Mouse (Mus musculus) forebrain, embryonic 15.5 days (tissue): ENCODE measurements around the gene Commd1. TPM values are rescaled to one million over a fixed set of nuclear protein-coding genes. Genes with fewer than 3 reads are reported as not detected.

Source experiments
- ATAC-seq: fragments of 200-750 bp; cut with Nextera tagmentation; replicated peaks from 2 replicates; pipeline ENCODE4 v1.8.0; 2017; ENCODE audit warnings: mild to moderate bottlenecking, moderate TSS enrichment, moderate library complexity
- H3K27ac ChIP-seq: fragments of 300-500 bp; sonication (generic); replicated peaks from 2 replicates; pipeline ENCODE4 v1.5.1; 2015; ENCODE audit warnings: mild to moderate bottlenecking, inconsistent platforms
- H3K27me3 ChIP-seq: fragments of 300-500 bp; sonication (generic); 2 replicates; pipeline ENCODE4 v1.6.1; 2015; ENCODE audit warnings: inconsistent platforms
- H3K36me3 ChIP-seq: fragments of 300-500 bp; sonication (generic); 2 replicates; pipeline ENCODE4 v1.6.1; 2015; ENCODE audit warnings: mild to moderate bottlenecking, inconsistent platforms
- H3K4me1 ChIP-seq: fragments of 300-500 bp; sonication (generic); 2 replicates; pipeline ENCODE4 v1.6.1; 2015; ENCODE audit warnings: inconsistent platforms
- H3K4me2 ChIP-seq: fragments of 300-500 bp; sonication (generic); replicated peaks from 2 replicates; pipeline ENCODE4 v1.6.1; 2015; ENCODE audit warnings: mild to moderate bottlenecking, inconsistent platforms
- H3K4me3 ChIP-seq: fragments of 300-500 bp; sonication (generic); 2 replicates; pipeline ENCODE4 v1.5.1; 2015; ENCODE audit warnings: mild to moderate bottlenecking, inconsistent platforms
- H3K9ac ChIP-seq: fragments of 300-500 bp; sonication (generic); replicated peaks from 2 replicates; pipeline ENCODE4 v1.6.1; 2015; ENCODE audit warnings: mild to moderate bottlenecking, inconsistent platforms
- H3K9me3 ChIP-seq: fragments of 300-500 bp; sonication (generic); 2 replicates; pipeline ENCODE4 v1.6.1; 2016; ENCODE audit warnings: inconsistent platforms
- WGBS: fragments of 180-500 bp; shearing (Covaris S2); methylation state at CpG from one replicate; pipeline ENCODE4 v1.1.7; 2015; ENCODE audit warnings: mixed read lengths; 5-methylcytosine and 5-hydroxymethylcytosine counted together
- polyA plus RNA-seq: library from polyadenylated mRNA; unstranded; fragments of >200 nt; fragmentation: Nextera tagmentation; extraction: Ambion mirVana; gene quantifications from 2 replicates; pipeline ENCODE4 v1.2.1, GENCODE M21; 2015

Gene Commd1
- polyA plus RNA-seq, 1 experiment from 2014 or later, result 235 TPM

- 56% methylated on average over 5 of the region's 5 CpGs for WGBS
These were observed 45.6 kb downstream of the Commd1 start for GRCm38 (mm10) chr11:22936446-22937125.

GRCm38 (mm10) chr11:22932167-22932566 is 50.0 kb downstream of the Commd1 start:
- Histone ChIP-seq H3K27ac (no peak overlapping the region), H3K4me2 (no peak overlapping the region), H3K4me3 (no peak overlapping the region), H3K36me3 (no peaks in the 10 kb centered on the region), H3K27me3 (no peaks in the 10 kb centered on the region), H3K9me3 (no peaks in the 10 kb centered on the region), H3K9ac (no peak overlapping the region), H3K4me1 (no peaks in the 10 kb centered on the region)
- ATAC-seq, result no peak

More at GRCm38 (mm10) chr11:22936446-22937125, 45.6 kb downstream of the Commd1 start:
- Histone ChIP-seq H3K4me1 (no peaks in the 10 kb centered on the region), H3K9ac (no peak overlapping the region), H3K27me3 (no peaks in the 10 kb centered on the region), H3K36me3 (no peaks in the 10 kb centered on the region), H3K9me3 (no peaks in the 10 kb centered on the region), H3K27ac (no peak overlapping the region), H3K4me2 (no peak overlapping the region), H3K4me3 (no peak overlapping the region)
- ATAC-seq, result peak; percentile 66

GRCm38 (mm10) chr11:22931320-22931905 is 50.8 kb downstream of the Commd1 start:
- Histone ChIP-seq H3K9me3 (no peaks in the 10 kb centered on the region), H3K27me3 (no peaks in the 10 kb centered on the region), H3K4me3 (no peak overlapping the region), H3K4me1 (no peaks in the 10 kb centered on the region), H3K9ac (no peak overlapping the region), H3K36me3 (no peaks in the 10 kb centered on the region), H3K27ac (no peak overlapping the region), H3K4me2 (no peak overlapping the region)
- no peak for ATAC-seq
- WGBS, result 96% methylated on average over 2 of the region's 2 CpGs

- 82% methylated on average over 2 of the region's 2 CpGs for WGBS
These were observed 52.1 kb downstream of the Commd1 start for GRCm38 (mm10) chr11:22930129-22930528.

GRCm38 (mm10) chr11:22928586-22929169 is 53.5 kb downstream of the Commd1 start:
- no peaks in the 10 kb centered on the region for H3K27me3 ChIP-seq
- 90% methylated on average over 8 of the region's 8 CpGs for WGBS
- H3K4me3 ChIP-seq, result no peak overlapping the region
- no peak overlapping the region for H3K9ac ChIP-seq
- H3K9me3 ChIP-seq, result no peaks in the 10 kb centered on the region
- H3K4me1 ChIP-seq, result 0 out of 2 replicates have a peak, but pooled peaks cover under 1% of the 10 kb centered on the region
- no peak overlapping the region for H3K27ac ChIP-seq
- no peaks in the 10 kb centered on the region for H3K36me3 ChIP-seq
- no peak for ATAC-seq
- H3K4me2 ChIP-seq, result no peak overlapping the region

More at GRCm38 (mm10) chr11:22930129-22930528, 52.1 kb downstream of the Commd1 start:
- ATAC-seq, result no peak
- Histone ChIP-seq H3K36me3 (no peaks in the 10 kb centered on the region), H3K4me1 (no peaks in the 10 kb centered on the region), H3K27me3 (no peaks in the 10 kb centered on the region), H3K4me3 (no peak overlapping the region), H3K9ac (no peak overlapping the region), H3K9me3 (no peaks in the 10 kb centered on the region), H3K27ac (no peak overlapping the region), H3K4me2 (no peak overlapping the region)

- H3K27me3 ChIP-seq, result no peaks in the 10 kb centered on the region
- no peak overlapping the region for H3K9ac ChIP-seq
- no peak overlapping the region for H3K4me3 ChIP-seq
- WGBS, result 52% methylated on average over 2 of the region's 2 CpGs
- no peak for ATAC-seq
- H3K4me1 ChIP-seq, result 0 out of 2 replicates have a peak, but pooled peaks cover 3% of the 10 kb centered on the region
- H3K36me3 ChIP-seq, result no peaks in the 10 kb centered on the region
- H3K4me2 ChIP-seq, result no peak overlapping the region
- H3K9me3 ChIP-seq, result no peaks in the 10 kb centered on the region
- H3K27ac ChIP-seq, result no peak overlapping the region
These were observed 58.6 kb downstream of the Commd1 start for GRCm38 (mm10) chr11:22923606-22924005.

GRCm38 (mm10) chr11:22922546-22922945 is 59.6 kb downstream of the Commd1 start:
- no peak overlapping the region for H3K9ac ChIP-seq
- no peak for ATAC-seq
- H3K4me1 ChIP-seq, result 0 out of 2 replicates have a peak, but pooled peaks cover 3% of the 10 kb centered on the region
- no peak overlapping the region for H3K27ac ChIP-seq
- H3K27me3 ChIP-seq, result no peaks in the 10 kb centered on the region
- no peaks in the 10 kb centered on the region for H3K9me3 ChIP-seq
- no peak overlapping the region for H3K4me3 ChIP-seq
- 87% methylated on average over 2 of the region's 2 CpGs for WGBS
- no peak overlapping the region for H3K4me2 ChIP-seq
- no peaks in the 10 kb centered on the region for H3K36me3 ChIP-seq

- Histone ChIP-seq H3K27me3 (no peaks in the 10 kb centered on the region), H3K4me3 (no peak overlapping the region), H3K4me2 (no peak overlapping the region), H3K9me3 (no peaks in the 10 kb centered on the region), H3K27ac (no peak overlapping the region), H3K9ac (no peak overlapping the region), H3K4me1 (0 out of 2 replicates have a peak, but pooled peaks cover 3% of the 10 kb centered on the region), H3K36me3 (no peaks in the 10 kb centered on the region)
- no peak for ATAC-seq
- WGBS, result 88% methylated on average over 2 of the region's 2 CpGs
These were observed 62.8 kb downstream of the Commd1 start for GRCm38 (mm10) chr11:22919336-22919735.

GRCm38 (mm10) chr11:22917786-22918185 is 64.4 kb downstream of the Commd1 start:
- Histone ChIP-seq H3K36me3 (no peaks in the 10 kb centered on the region), H3K27ac (no peak overlapping the region), H3K9ac (no peak overlapping the region), H3K4me3 (no peak overlapping the region), H3K4me2 (no peak overlapping the region), H3K4me1 (no peaks in the 10 kb centered on the region), H3K27me3 (no peaks in the 10 kb centered on the region), H3K9me3 (no peaks in the 10 kb centered on the region)
- ATAC-seq, result no peak
- 82% methylated on average over 7 of the region's 7 CpGs for WGBS

GRCm38 (mm10) chr11:22913744-22914143 is 68.4 kb downstream of the Commd1 start:
- H3K9ac ChIP-seq, result no peak overlapping the region
- no peak for ATAC-seq
- no peaks in the 10 kb centered on the region for H3K36me3 ChIP-seq
- WGBS, result 86% methylated on average over 4 of the region's 4 CpGs
- H3K27me3 ChIP-seq, result no peaks in the 10 kb centered on the region
- no peak overlapping the region for H3K4me3 ChIP-seq
- no peaks in the 10 kb centered on the region for H3K4me1 ChIP-seq
- H3K9me3 ChIP-seq, result no peaks in the 10 kb centered on the region
- no peak overlapping the region for H3K27ac ChIP-seq
- H3K4me2 ChIP-seq, result no peak overlapping the region

GRCm38 (mm10) chr11:22911831-22912230 is 70.4 kb downstream of the Commd1 start:
- 95% methylated on average over 7 of the region's 7 CpGs for WGBS
- ATAC-seq, result no peak
- Histone ChIP-seq H3K4me3 (no peak overlapping the region), H3K9me3 (no peaks in the 10 kb centered on the region), H3K4me2 (no peak overlapping the region), H3K9ac (no peak overlapping the region), H3K4me1 (no peaks in the 10 kb centered on the region), H3K36me3 (no peaks in the 10 kb centered on the region), H3K27me3 (no peaks in the 10 kb centered on the region), H3K27ac (no peak overlapping the region)

GRCm38 (mm10) chr11:22906453-22906865 is 75.7 kb downstream of the Commd1 start:
- Histone ChIP-seq H3K4me3 (no peak overlapping the region), H3K9me3 (no peaks in the 10 kb centered on the region), H3K4me2 (no peak overlapping the region), H3K27me3 (no peaks in the 10 kb centered on the region), H3K9ac (no peak overlapping the region), H3K36me3 (no peaks in the 10 kb centered on the region), H3K27ac (no peak overlapping the region), H3K4me1 (no peaks in the 10 kb centered on the region)
- no peak for ATAC-seq
